Mouse (Mus musculus): ENCODE data around the gene Mitf.

DNA sequence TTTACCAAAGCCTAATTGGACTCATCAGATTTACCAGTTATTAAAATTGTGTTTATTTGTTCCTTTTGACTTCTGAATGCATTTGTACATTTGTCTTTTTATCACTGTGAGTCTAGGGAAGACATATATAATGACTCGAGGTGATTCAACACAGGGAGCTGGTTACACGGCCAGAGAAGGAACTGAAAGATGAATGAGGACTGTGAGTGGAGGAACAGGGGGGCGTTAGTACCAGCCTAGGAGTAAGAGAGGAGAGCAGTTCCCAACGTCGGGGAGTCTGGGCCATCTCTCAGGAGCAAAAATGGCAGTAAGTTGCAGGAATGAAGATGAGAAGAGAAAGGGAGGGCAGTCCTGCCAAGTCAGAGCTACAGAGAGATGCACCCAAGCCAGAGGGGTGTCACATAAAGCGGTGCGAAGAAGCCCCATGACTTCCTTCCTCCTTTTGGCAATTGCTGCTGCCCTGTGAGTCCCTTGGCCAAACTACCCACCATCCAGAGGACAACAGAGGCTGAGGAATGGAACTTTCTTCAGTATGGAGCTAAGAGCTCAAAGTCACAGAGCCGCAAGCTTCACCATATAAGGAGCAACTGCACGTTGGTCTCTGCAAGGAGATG lies 18.4 kb upstream of the Mitf start:
- TF ChIP-seq CTCF (IDR thresholded peaks at IDR 0.05; ENCODE audit: extremely low read depth, insufficient read depth, insufficient read length, insufficient replicate concordance) (no peak), POLR2A (IDR thresholded peaks at IDR 0.05; ENCODE audit: low read depth, low read length) (no peak)
